Mouse (Mus musculus) C2C12 (cell line): ENCODE data around the gene Olfr1331. TPM values are rescaled to one million over a fixed set of nuclear protein-coding genes. Genes with fewer than 3 reads are reported as not detected.

Source experiments
- H3K27me3 ChIP-seq: one replicate; pipeline ENCODE4 v1.6.1; 2011; ENCODE audit not compliant: control insufficient read depth, insufficient read depth, insufficient read length
- H3K36me3 ChIP-seq: one replicate; pipeline ENCODE4 v1.6.1; 2011; ENCODE audit not compliant: control insufficient read depth, insufficient read depth
- H3K4me3 ChIP-seq: one replicate; pipeline ENCODE4 v1.5.1; 2011; ENCODE audit warnings: mild to moderate bottlenecking, control low read depth; ENCODE audit not compliant: poor library complexity, insufficient read depth, severe bottlenecking
- H3K79me2 ChIP-seq: one replicate; pipeline ENCODE4 v1.6.1; 2011; ENCODE audit not compliant: control insufficient read depth, insufficient read depth
- H3K79me3 ChIP-seq: one replicate; pipeline ENCODE4 v1.6.1; 2011; ENCODE audit warnings: low read depth, control low read depth
- H3ac ChIP-seq: one replicate; pipeline ENCODE3; 2011; ENCODE audit warnings: low read depth; ENCODE audit not compliant: control insufficient read depth, insufficient read length
- CEBPB ChIP-seq: IDR thresholded peaks from one replicate; pipeline ENCODE4 v1.6.1; 2011; ENCODE audit warnings: low read depth, mild to moderate bottlenecking, control low read depth, moderate library complexity
- CTCF ChIP-seq: IDR thresholded peaks from one replicate; pipeline ENCODE4 v1.5.1; 2011; ENCODE audit not compliant: control insufficient read depth, insufficient read depth, insufficient read length
- FOSL1 ChIP-seq: IDR thresholded peaks from one replicate; pipeline ENCODE4 v1.8.0; 2011; ENCODE audit warnings: mild to moderate bottlenecking, low read length; ENCODE audit not compliant: poor library complexity, insufficient read depth, severe bottlenecking
- MAX ChIP-seq: IDR thresholded peaks from one replicate; pipeline ENCODE4 v1.6.1; 2011; ENCODE audit warnings: mild to moderate bottlenecking, control low read depth
- MYOD1 ChIP-seq: IDR thresholded peaks from one replicate; pipeline ENCODE4 v1.6.1; 2011; ENCODE audit warnings: low read depth; ENCODE audit not compliant: control insufficient read depth, insufficient read length
- MYOG ChIP-seq: IDR thresholded peaks from one replicate; pipeline ENCODE4 v1.6.1; 2011; ENCODE audit not compliant: control insufficient read depth, insufficient read length; ENCODE audit errors: extremely low read depth
- USF1 ChIP-seq: IDR thresholded peaks from one replicate; pipeline ENCODE4 v1.6.1; 2011; ENCODE audit warnings: low read depth, mild to moderate bottlenecking, control low read depth, moderate library complexity
- long read RNA-seq, 2 experiments: library from polyadenylated mRNA; unstranded; transcript quantifications; one replicate each; pipeline ENCODE4 v2.0.0; 2019 to 2020
- polyA plus RNA-seq: library from polyadenylated mRNA; unstranded; fragments of >200 nt; fragmentation: generic; extraction: Trizol; gene quantifications from one replicate; pipeline ENCODE4 v1.2.1, GENCODE M21; 2012; ENCODE audit warnings: missing spikeins

Olfr1331 gene
- polyA plus RNA-seq = not detected
- long read RNA-seq, experiment 1 = 0 reads
- long read RNA-seq, experiment 2 = 0 reads

DNA sequence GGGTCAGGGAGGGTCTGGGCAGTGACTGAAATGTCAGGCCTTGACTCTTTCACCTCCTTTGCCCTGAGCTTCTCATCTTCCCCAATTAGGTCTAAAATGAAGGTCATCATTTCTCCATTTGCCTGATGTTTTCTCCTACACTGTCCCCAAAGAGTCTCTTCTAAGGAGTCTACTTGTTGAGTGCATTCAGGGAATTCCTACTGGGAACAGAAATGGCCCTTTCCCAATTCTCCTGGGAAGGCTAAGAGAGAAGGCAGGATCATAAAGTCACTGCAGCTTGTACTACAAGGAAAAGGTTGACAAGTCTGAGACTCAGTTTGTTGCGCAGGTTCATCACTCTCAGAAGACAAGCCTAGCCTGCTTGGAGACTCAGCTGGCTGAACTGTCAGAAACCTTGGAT, at the start of gene Olfr1331:
Olfr1331 (plus strand) TSS at position 301 of the 400 bp plus-strand sequence.
- H3K36me3 ChIP-seq = no peaks in the 10 kb centered on the region
- no peaks in the 10 kb centered on the region for H3K79me3 ChIP-seq
- H3K27me3 ChIP-seq = no peaks in the 10 kb centered on the region
- no peak within 1 kb of the TSS for H3K4me3 ChIP-seq
- TF ChIP-seq MAX = no peak
- TF ChIP-seq FOSL1 = no peak
- TF ChIP-seq CTCF = no peak
- TF ChIP-seq MYOG = no peak
- no peak for TF ChIP-seq MYOD1
- no peak for TF ChIP-seq CEBPB
- TF ChIP-seq USF1 = no peak
- no peaks in the 10 kb centered on the region for H3K79me2 ChIP-seq
- H3ac ChIP-seq = no peak within 1 kb of the TSS

GRCm38 (mm10) chr4:118818921-118819320, 45.5 kb upstream of the Olfr1331 start:
- Histone ChIP-seq H3K79me3 (no peaks in the 10 kb centered on the region), H3K4me3 (no peak overlapping the region), H3K36me3 (no peaks in the 10 kb centered on the region), H3K79me2 (no peaks in the 10 kb centered on the region), H3K27me3 (no peaks in the 10 kb centered on the region), H3ac (no peak overlapping the region)
- no peak for TF ChIP-seq MAX
- no peak for TF ChIP-seq FOSL1
- no peak for TF ChIP-seq CEBPB
- TF ChIP-seq MYOG = no peak
- no peak for TF ChIP-seq MYOD1
- TF ChIP-seq CTCF = no peak
- no peak for TF ChIP-seq USF1

GRCm38 (mm10) chr4:118836179-118836578, 28.3 kb upstream of the Olfr1331 start, which contains the start of gene Olfr1333:
Gene Olfr1333, minus strand, starts transcription at chr4:118836279.
- Histone ChIP-seq H3K4me3 (no peak within 1 kb of the TSS), H3ac (no peak within 1 kb of the TSS), H3K79me2 (no peaks in the 10 kb centered on the region), H3K36me3 (no peaks in the 10 kb centered on the region), H3K79me3 (no peaks in the 10 kb centered on the region), H3K27me3 (no peaks in the 10 kb centered on the region)
- TF ChIP-seq MYOG = no peak

DNA sequence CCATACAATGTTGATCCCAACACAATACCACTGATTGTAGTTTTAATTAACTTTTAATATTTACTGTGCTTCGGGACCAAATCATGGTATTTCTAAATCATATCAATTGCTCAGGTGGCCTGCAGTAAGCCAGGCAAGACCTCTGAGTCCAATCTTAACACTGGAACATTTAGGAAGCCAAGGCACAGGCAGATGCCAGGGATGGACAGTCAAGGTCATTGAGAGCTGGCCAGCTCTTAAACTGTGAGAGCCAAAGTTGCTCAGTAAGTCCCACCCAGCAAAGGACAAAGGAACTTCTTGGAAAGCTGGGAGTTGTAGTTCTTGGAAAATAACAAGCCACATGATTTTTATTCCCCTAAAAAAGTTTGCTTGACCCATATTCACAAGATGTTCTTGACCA, 2.7 kb upstream of the Olfr1331 start:
- Histone ChIP-seq H3ac (no peak overlapping the region), H3K79me3 (no peaks in the 10 kb centered on the region), H3K4me3 (no peak overlapping the region), H3K79me2 (no peaks in the 10 kb centered on the region), H3K27me3 (no peaks in the 10 kb centered on the region), H3K36me3 (no peaks in the 10 kb centered on the region)
- TF ChIP-seq USF1 (no peak), MAX (no peak), MYOG (no peak), FOSL1 (no peak), MYOD1 (no peak), CEBPB (no peak), CTCF (no peak)

DNA sequence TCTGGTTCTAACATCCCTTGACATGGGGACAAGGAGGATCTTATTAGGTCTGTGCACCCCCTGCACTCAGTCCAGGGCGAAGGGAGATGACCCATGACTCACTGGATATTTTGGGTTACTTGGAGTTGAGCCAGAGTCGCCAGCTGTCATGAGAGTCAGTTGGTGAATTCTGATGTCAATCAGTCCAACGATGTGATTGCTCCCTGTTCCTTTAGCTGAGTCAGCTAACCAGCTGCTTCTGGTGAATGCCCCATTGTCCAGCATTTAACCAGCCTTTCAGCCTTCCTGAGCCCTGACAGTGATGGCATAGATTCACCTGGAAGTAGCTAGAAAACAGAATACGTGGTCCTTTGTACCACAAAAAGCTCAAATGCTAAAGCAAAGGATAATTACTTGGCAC, 1.7 kb upstream of the Olfr1331 start:
- no peaks in the 10 kb centered on the region for H3K27me3 ChIP-seq
- no peaks in the 10 kb centered on the region for H3K79me2 ChIP-seq
- H3K79me3 ChIP-seq = no peaks in the 10 kb centered on the region
- H3ac ChIP-seq = no peak overlapping the region
- no peaks in the 10 kb centered on the region for H3K36me3 ChIP-seq
- no peak overlapping the region for H3K4me3 ChIP-seq
- TF ChIP-seq USF1 = no peak
- TF ChIP-seq MAX = no peak

DNA sequence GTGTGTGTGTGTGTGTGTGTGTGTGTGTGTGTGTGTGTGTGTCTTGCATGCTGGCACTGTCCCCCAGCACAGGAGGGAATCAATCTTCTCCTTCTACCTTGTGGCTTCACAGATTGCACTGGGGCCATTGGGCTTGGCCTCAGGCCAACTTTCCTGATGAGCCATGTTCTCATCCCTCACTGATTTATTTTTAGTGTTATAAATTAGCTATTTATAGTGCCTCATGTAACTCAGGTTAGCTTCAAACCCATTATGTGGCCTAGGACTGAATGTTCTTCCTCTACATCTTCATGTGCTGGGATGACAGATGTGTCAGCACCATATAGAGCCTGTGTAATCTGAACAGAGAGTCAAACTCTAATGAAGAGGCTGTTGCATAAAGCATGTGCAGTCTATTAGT, 3.1 kb downstream of the Olfr1331 start:
- Histone ChIP-seq H3K27me3 (no peaks in the 10 kb centered on the region), H3K36me3 (no peaks in the 10 kb centered on the region), H3K79me3 (no peaks in the 10 kb centered on the region), H3K4me3 (no peak overlapping the region), H3K79me2 (no peaks in the 10 kb centered on the region), H3ac (no peak overlapping the region)
- TF ChIP-seq MAX = no peak
- no peak for TF ChIP-seq CEBPB
- no peak for TF ChIP-seq MYOG
- no peak for TF ChIP-seq USF1
- no peak for TF ChIP-seq MYOD1
- TF ChIP-seq CTCF = no peak
